Mouse (Mus musculus) forebrain, embryonic 15.5 days (tissue): ENCODE data around the gene Olfr853. TPM values are rescaled to one million over a fixed set of nuclear protein-coding genes. Genes with fewer than 3 reads are reported as not detected.

Experiments used
- ATAC-seq: fragments of 200-750 bp; cut with Nextera tagmentation; replicated peaks from 2 replicates; pipeline ENCODE4 v1.8.0; 2017; ENCODE audit warnings: mild to moderate bottlenecking, moderate TSS enrichment, moderate library complexity
- H3K27ac ChIP-seq: fragments of 300-500 bp; sonication (generic); replicated peaks from 2 replicates; pipeline ENCODE4 v1.5.1; 2015; ENCODE audit warnings: mild to moderate bottlenecking, inconsistent platforms
- H3K27me3 ChIP-seq: fragments of 300-500 bp; sonication (generic); 2 replicates; pipeline ENCODE4 v1.6.1; 2015; ENCODE audit warnings: inconsistent platforms
- H3K36me3 ChIP-seq: fragments of 300-500 bp; sonication (generic); 2 replicates; pipeline ENCODE4 v1.6.1; 2015; ENCODE audit warnings: mild to moderate bottlenecking, inconsistent platforms
- H3K4me1 ChIP-seq: fragments of 300-500 bp; sonication (generic); 2 replicates; pipeline ENCODE4 v1.6.1; 2015; ENCODE audit warnings: inconsistent platforms
- H3K4me2 ChIP-seq: fragments of 300-500 bp; sonication (generic); replicated peaks from 2 replicates; pipeline ENCODE4 v1.6.1; 2015; ENCODE audit warnings: mild to moderate bottlenecking, inconsistent platforms
- H3K4me3 ChIP-seq: fragments of 300-500 bp; sonication (generic); 2 replicates; pipeline ENCODE4 v1.5.1; 2015; ENCODE audit warnings: mild to moderate bottlenecking, inconsistent platforms
- H3K9ac ChIP-seq: fragments of 300-500 bp; sonication (generic); replicated peaks from 2 replicates; pipeline ENCODE4 v1.6.1; 2015; ENCODE audit warnings: mild to moderate bottlenecking, inconsistent platforms
- H3K9me3 ChIP-seq: fragments of 300-500 bp; sonication (generic); 2 replicates; pipeline ENCODE4 v1.6.1; 2016; ENCODE audit warnings: inconsistent platforms
- WGBS: fragments of 180-500 bp; shearing (Covaris S2); methylation state at CpG from one replicate; pipeline ENCODE4 v1.1.7; 2015; ENCODE audit warnings: mixed read lengths; 5-methylcytosine and 5-hydroxymethylcytosine counted together
- polyA plus RNA-seq: library from polyadenylated mRNA; unstranded; fragments of >200 nt; fragmentation: Nextera tagmentation; extraction: Ambion mirVana; gene quantifications from 2 replicates; pipeline ENCODE4 v1.2.1, GENCODE M21; 2015

Gene Olfr853
- not detected in 2 replicates for polyA plus RNA-seq

DNA sequence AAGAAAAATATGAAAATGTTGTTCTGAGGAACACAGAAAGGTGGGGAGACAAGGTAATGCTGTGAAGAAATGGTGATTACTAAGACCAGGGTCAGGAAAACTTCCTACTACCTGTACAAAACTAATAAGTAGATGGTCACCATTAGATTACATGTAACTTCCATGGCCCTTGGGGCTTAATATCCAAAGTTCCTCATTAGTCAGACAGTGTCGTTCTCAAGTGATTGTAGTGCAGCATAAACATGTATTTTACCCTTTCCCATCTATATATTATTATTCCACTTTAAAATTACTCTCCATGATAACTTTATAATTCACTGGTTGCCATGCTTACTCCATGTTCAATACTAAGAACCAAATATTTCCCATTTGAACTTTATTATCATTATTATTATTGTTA lies at the start of gene Olfr853:
Gene Olfr853, minus strand, starts transcription at position 101 of the 400 bp plus-strand sequence.
- ATAC-seq: no peak
- no peaks in the 10 kb centered on the region for H3K4me1 ChIP-seq
- H3K9me3 ChIP-seq: 0 out of 2 replicates have a peak, but pooled peaks cover 3% of the 10 kb centered on the region
- no peak within 1 kb of the TSS for H3K9ac ChIP-seq
- 83% methylated on average over 1 of the region's 1 CpGs for WGBS
- no peak within 1 kb of the TSS for H3K4me2 ChIP-seq
- H3K36me3 ChIP-seq: no peaks in the 10 kb centered on the region
- H3K27me3 ChIP-seq: no peaks in the 10 kb centered on the region
- no peak within 1 kb of the TSS for H3K4me3 ChIP-seq
- no peak within 1 kb of the TSS for H3K27ac ChIP-seq

DNA sequence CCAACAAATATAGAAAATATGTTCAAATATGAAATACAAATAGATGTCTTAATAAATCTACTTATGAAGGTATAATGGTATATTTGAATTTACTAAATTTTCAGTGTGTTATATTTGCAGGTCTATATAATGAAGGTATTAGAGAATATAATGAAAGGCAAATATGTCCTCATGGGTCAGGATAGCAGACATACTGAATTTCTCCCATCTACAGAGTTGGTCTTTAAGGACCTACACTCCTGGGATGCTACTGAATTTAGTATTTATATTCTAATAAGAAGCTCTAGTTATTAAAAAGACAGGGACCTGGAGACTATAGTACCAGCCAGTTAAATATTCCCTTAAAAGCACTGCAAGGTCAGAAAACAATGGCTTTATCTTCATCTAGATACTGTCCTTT lies 41.4 kb upstream of the Olfr853 start, which contains the start of gene Olfr855:
Gene Olfr855, plus strand, starts transcription at position 301 of the 400 bp plus-strand sequence.
- Histone ChIP-seq H3K9ac (no peak within 1 kb of the TSS), H3K9me3 (no peaks in the 10 kb centered on the region), H3K4me2 (no peak within 1 kb of the TSS), H3K27me3 (no peaks in the 10 kb centered on the region), H3K36me3 (no peaks in the 10 kb centered on the region), H3K4me3 (no peak within 1 kb of the TSS), H3K4me1 (no peaks in the 10 kb centered on the region), H3K27ac (no peak within 1 kb of the TSS)
- ATAC-seq: no peak

DNA sequence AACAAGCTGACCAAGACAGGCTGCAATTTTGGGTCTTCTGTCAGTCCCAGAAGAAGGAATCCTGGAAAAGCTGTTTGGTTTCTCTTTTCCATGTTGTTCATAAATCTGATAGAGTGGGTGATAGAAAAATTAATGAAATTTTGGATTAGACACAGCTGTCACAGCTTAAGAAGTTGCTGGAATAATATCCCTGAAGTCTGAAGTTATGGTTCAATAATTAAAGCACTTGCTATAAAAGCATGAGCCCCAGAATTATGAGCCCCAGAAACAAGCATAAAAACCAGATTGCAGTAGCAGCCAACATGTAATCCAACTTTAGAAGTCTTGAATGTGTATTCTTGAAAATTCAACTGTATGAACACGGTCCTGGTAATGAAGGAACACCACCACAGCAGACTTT lies 26.4 kb upstream of the Olfr853 start, which contains the start of gene Olfr854:
Gene Olfr854, minus strand, starts transcription at position 101 of the 400 bp plus-strand sequence.
- Histone ChIP-seq H3K9me3 (0 out of 2 replicates have a peak, but pooled peaks cover 3% of the 10 kb centered on the region), H3K4me2 (no peak within 1 kb of the TSS), H3K4me1 (no peaks in the 10 kb centered on the region), H3K27ac (no peak within 1 kb of the TSS), H3K36me3 (no peaks in the 10 kb centered on the region), H3K27me3 (no peaks in the 10 kb centered on the region), H3K4me3 (no peak within 1 kb of the TSS), H3K9ac (no peak within 1 kb of the TSS)
- ATAC-seq: no peak
- WGBS: 73% methylated on average over 1 of the region's 1 CpGs

GRCm38 (mm10) chr9:19492995-19493394 lies 47.9 kb downstream of the Olfr853 start, which contains the start of gene Olfr851:
Olfr851 (plus strand) TSS chr9:19493295.
- peaks cover 10% of the 10 kb centered on the region; the same call in 1 of the 2 replicates for H3K9me3 ChIP-seq
- no peaks in the 10 kb centered on the region for H3K36me3 ChIP-seq
- no peak within 1 kb of the TSS for H3K9ac ChIP-seq
- no peaks in the 10 kb centered on the region for H3K27me3 ChIP-seq
- no peak within 1 kb of the TSS for H3K4me3 ChIP-seq
- no peak within 1 kb of the TSS for H3K27ac ChIP-seq
- H3K4me1 ChIP-seq: no peaks in the 10 kb centered on the region
- no peak for ATAC-seq
- no peak within 1 kb of the TSS for H3K4me2 ChIP-seq

Other genes with a start within 250 kb of the Olfr853 start
- not detected in 2 replicates for gene Olfr844, start 224.7 kb downstream of the Olfr853 start, polyA plus RNA-seq
- gene Olfr845, start 204.6 kb downstream of the Olfr853 start, polyA plus RNA-seq: not detected in 2 replicates
- gene Olfr846, start 177.1 kb downstream of the Olfr853 start, polyA plus RNA-seq: not detected in 2 replicates
- gene Olfr847, start 162.4 kb downstream of the Olfr853 start, polyA plus RNA-seq: not detected in 2 replicates
- not detected in 2 replicates for gene Olfr849, start 100.8 kb downstream of the Olfr853 start, polyA plus RNA-seq
- gene Olfr850, start 62.8 kb downstream of the Olfr853 start, polyA plus RNA-seq: not detected in 2 replicates
- not detected in 2 replicates for gene Olfr851, start 47.8 kb downstream of the Olfr853 start, polyA plus RNA-seq
- gene Olfr854, start 26.3 kb upstream of the Olfr853 start, polyA plus RNA-seq: not detected in 2 replicates
- not detected in 2 replicates for gene Olfr855, start 41.5 kb upstream of the Olfr853 start, polyA plus RNA-seq
- 46.7 and 49.8 TPM in 2 replicates for gene Zfp317, start 81.0 kb upstream of the Olfr853 start, polyA plus RNA-seq
- gene Olfr857, start 168.4 kb upstream of the Olfr853 start, polyA plus RNA-seq: not detected in 2 replicates
- gene Olfr58, start 239.2 kb upstream of the Olfr853 start, polyA plus RNA-seq: not detected in 2 replicates